Mouse (Mus musculus) adrenal gland, adult (tissue): ENCODE measurements around the gene Elf2.

Experiments
- DNase-seq, 2 experiments: peaks; one replicate each; pipeline ENCODE4 v3.0.0; 2022 to 2023; ENCODE audit warnings: low spot score in 1 of 2; ENCODE audit not compliant: inconsistent age in 2 of 2

The Elf2 gene

GRCm38 (mm10) chr3:51340552-51341267 lies at the start of gene Elf2:
Gene Elf2, minus strand, starts transcription at chr3:51340663.
- DNase-seq = peak; percentile 96 to 98

DNA sequence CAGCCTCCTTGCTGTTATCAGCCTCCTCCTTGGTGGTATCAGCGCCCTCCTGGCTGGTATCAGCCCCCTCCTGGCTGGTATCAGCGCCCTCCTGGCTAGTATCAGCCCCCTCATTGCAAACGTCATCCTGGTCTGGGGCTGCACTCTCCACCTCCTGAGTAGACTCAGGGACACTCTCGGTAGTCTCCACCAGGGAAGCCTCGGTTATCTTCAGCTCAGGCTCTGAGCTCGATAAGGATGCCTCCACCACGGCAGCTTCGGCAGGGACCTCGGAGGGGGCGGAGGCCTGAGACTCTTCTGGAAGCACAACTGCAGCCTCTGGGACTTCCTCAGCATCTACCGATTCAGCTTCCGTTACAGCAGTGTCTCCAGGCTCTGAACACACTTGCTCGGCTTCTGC lies 48.4 kb upstream of the Elf2 start:
- peak in 1 of 2 experiments; percentile 59 for DNase-seq

- DNase-seq = peak in 1 of 2 experiments; percentile 76
Observed at GRCm38 (mm10) chr3:51387868-51388381, 47.5 kb upstream of the Elf2 start.

DNA sequence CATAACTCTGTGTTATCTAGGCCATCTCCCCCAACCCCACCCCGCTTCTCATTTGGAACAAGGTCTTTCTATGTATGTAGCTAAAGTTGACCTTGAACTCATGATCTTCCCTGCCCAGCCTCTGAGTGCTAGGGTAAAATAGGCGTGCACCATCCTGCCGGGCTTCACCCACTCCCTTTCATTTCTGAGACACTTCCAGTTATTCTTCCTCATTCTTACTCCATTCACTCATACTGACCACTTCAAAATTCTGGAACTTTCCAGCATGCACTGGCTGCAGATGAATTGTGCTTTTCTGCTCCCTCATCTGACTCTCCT lies 46.6 kb upstream of the Elf2 start:
- DNase-seq = no peak

- peak; percentile 70 to 85 for DNase-seq
Observed at GRCm38 (mm10) chr3:51386441-51387133, 46.1 kb upstream of the Elf2 start.

- no peak for DNase-seq
Observed at GRCm38 (mm10) chr3:51383409-51383808, 42.9 kb upstream of the Elf2 start.

GRCm38 (mm10) chr3:51380660-51381014 lies 40.2 kb upstream of the Elf2 start:
- DNase-seq = peak in 1 of 2 experiments; percentile 59

- DNase-seq = peak in 1 of 2 experiments; percentile 71
Observed at GRCm38 (mm10) chr3:51379786-51380659, 39.6 kb upstream of the Elf2 start.

- no peak for DNase-seq
Observed at GRCm38 (mm10) chr3:51378665-51378946, 38.1 kb upstream of the Elf2 start.

DNA sequence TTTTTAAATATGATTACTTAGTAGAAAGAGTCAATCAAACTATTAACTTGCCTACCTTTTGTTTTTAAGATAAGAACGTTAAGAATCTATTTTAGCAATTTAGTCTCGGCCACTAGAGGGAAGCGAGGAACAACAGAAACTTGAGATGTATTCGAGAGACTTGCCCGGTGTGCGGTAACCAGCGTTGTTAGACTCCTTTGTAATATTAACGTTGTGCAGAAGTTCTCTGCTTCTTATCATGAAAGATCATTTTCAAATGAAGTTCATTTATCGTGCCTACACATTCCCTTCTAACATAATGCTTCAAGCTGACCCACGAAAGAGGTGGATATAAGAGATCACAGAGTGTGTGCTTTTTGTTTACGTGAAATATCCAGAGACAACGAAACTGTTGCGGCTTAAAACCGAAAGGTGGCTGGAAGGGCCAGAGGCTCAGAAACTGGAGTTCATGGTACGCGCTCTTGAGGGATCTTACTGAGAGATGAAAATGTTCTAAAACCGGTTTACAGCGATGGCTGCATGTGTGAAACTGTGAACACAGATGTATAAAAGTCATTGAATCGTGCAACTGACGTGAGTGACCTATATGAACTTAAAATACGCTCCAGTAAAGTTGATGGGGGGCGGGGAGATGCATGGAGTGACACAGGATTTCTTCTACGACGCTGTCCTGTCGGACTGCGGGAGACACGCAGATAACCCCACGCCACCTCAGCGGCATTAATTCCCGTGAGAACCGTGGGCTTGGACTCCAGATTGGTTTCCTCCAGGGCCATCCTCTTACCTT lies 37.6 kb upstream of the Elf2 start:
- peak in 1 of 2 experiments; percentile 87 for DNase-seq

- peak; percentile 70 to 87 for DNase-seq
Observed at GRCm38 (mm10) chr3:51375307-51376265, 35.1 kb upstream of the Elf2 start.

DNA sequence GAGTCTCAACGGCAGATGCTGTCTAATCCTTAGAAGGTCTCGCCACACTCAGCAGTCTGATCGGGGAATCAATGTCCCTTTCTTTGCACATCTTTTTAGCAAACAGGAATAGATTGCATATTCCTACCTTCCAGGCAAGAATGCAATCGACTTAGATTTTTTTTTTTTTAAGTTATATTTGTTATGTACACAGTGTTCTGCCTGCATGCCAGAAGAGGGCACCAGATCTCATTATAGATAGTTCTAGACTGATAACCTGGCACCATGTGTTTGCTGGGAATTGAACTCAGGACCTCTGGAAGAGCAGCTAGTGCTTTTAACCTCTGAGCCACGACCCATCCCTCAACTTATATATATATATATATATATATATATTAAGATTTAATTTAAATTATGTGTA lies 33.1 kb upstream of the Elf2 start:
- DNase-seq = no peak

- peak; percentile 79 to 93 for DNase-seq
Observed at GRCm38 (mm10) chr3:51372883-51373282, 32.4 kb upstream of the Elf2 start.

GRCm38 (mm10) chr3:51371826-51372225 lies 31.4 kb upstream of the Elf2 start:
- peak in 1 of 2 experiments; percentile 78 for DNase-seq

DNA sequence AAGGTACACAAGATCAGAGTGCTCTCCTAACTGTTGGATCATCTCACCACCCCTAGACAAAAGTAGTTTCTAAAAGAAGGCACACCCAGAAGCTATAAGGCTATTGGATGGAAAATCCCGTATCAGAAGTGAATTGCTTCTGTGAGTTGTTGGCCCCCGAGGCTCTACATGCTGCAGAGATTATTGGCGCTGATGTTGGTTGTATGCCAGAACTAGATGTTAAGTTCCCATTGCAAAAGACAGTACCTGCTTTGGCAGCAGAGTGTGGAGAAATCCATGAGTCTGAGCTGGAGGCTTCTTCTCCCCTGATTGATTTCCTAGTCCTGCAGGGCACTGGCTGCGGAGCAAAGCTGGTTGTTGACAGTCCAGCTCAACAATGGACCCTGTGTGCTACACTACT lies 27.5 kb upstream of the Elf2 start:
- DNase-seq = no peak

DNA sequence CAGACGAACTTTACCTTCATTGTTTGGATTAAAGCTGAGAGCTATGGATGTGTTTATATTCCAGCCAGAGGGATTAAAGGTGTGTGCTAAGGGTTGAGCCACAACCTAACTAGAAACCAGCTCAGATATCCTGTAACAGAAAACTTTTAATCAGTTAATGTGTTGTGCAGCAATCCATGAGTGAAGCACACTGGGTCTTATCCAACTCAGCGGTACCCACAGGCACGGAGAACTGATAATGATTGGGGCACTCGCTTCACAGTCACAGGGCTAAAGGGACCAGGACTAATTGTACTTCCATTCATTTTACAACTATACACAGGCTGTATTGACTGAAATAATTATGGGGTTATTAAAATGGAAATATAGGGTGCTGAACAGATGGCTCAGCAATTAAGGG lies 26.5 kb upstream of the Elf2 start:
- DNase-seq = no peak

- no peak for DNase-seq
Observed at GRCm38 (mm10) chr3:51365517-51365882, 25.0 kb upstream of the Elf2 start.

DNA sequence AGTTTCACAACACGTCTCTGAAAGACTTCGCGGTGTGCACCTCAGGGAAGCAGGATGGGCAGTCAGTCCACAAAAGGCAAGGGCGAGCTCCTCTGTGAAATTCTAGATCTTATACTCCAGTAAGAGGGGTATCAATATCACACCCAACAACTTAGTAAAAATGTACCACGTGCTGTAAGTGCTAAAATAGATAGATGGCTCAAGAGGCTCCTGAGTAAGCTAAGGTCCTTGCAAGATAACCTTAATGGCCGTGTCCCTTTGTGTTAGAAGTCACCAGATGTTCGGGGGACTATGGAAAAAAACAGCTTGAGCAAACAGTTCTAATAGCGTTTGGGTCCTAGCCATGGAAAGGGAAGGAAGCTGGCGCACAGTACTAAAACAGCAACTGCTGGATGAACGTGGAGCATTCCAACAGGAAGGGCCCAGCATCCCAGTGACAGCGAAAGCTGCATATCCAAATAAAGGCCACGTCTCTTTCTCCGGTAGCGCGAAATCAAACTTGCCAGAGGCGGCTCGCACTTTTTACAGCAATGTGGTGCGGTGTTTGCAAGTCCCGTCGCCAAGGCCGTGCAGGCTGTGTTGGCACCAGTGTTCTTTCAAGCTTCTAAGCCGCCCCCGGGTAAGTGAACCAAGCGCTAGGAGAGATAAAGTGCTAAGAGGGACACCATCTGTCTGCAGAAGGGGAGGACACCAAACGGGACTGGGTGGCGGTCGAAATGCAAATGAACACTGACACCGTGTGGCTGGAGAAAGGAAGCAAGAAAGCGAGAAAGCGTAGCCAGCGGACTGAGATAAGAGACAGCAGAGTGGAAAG lies 24.4 kb upstream of the Elf2 start:
- peak; percentile 84 to 95 for DNase-seq

- DNase-seq = no peak
Observed at GRCm38 (mm10) chr3:51361066-51361465, 20.6 kb upstream of the Elf2 start.
